ENCODE assay signal across 8 mouse cellular contexts in the genomic region with DNA sequence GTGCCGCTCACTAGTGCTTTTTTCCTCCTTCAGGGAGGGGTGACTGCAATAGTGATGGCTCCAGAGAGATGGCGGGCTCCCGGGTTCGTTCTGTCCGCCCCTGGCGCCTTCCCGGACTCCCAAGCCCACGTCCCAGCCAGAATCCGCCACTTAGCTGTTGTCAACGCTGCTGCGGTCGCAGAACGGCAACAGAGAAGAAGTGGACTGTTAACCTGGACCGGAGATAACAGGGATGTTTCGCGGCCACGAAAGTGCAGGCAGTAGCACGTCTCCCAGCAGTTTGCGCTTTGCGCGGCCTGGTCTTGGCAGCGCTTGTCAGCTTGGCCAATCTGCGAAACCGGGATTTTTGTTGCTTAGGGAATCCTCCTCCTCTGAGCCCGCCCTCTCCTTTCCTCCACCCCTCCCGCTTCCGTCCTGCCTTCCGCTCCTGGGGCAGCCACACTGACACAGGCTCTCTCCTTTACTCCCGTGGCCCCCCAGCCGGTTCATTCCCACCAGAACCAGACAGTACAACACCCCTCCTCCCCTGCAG. TPM values are rescaled to one million over a fixed set of nuclear protein-coding genes. Genes with fewer than 3 reads are reported as not detected.
DNase-seq lines count a peak whose midpoint lies in the region; ATAC-seq and TF ChIP-seq lines count a peak whose summit lies in the region.

A gene (minus strand): TSS at position 322 of the 532 bp plus-strand sequence.

- peak; percentile 98 for ATAC-seq in embryonic facial prominence, embryonic 14.5 days (ENCODE audit: low read depth)
- ATAC-seq in limb, embryonic 12.5 days (ENCODE audit: insufficient number of reproducible peaks, insufficient read depth, low FRiP score, low TSS enrichment, low read depth) = peak; percentile 93
- peak; percentile 97 for ATAC-seq in midbrain, embryonic 13.5 days
- ATAC-seq in stomach, embryonic 16.5 days (ENCODE audit: insufficient read depth, low FRiP score) = peak; percentile 96

- peak within 1 kb of the TSS; percentile 87 for H3ac ChIP-seq in C2C12 (ENCODE audit: control insufficient read depth, insufficient read length, low read depth)

- no peaks in the 10 kb centered on the region for H3K9me3 ChIP-seq in embryonic facial prominence, embryonic 14.5 days (ENCODE audit: control insufficient read depth, low read length)
- no peaks in the 10 kb centered on the region for H3K9me3 ChIP-seq in limb, embryonic 12.5 days
- no peaks in the 10 kb centered on the region for H3K9me3 ChIP-seq in midbrain, embryonic 13.5 days
- no peaks in the 10 kb centered on the region for H3K9me3 ChIP-seq in stomach, embryonic 16.5 days (replicated peaks; ENCODE audit: control insufficient read depth, low read length)

- H3K4me3 ChIP-seq in C2C12 (ENCODE audit: insufficient read depth, poor library complexity, severe bottlenecking) = peak within 1 kb of the TSS; percentile 38
- H3K4me3 ChIP-seq in bone marrow, adult 2 months (replicated peaks; ENCODE audit: control insufficient read depth, low read depth, low read length) = peak within 1 kb of the TSS; percentile 66
- peak within 1 kb of the TSS; percentile 54 for H3K4me3 ChIP-seq in embryonic facial prominence, embryonic 14.5 days (ENCODE audit: low read depth, low read length)
- peak within 1 kb of the TSS; percentile 52 for H3K4me3 ChIP-seq in limb, embryonic 12.5 days (replicated peaks)
- H3K4me3 ChIP-seq in midbrain, embryonic 13.5 days (replicated peaks) = peak within 1 kb of the TSS; percentile 53
- peak within 1 kb of the TSS; percentile 57 for H3K4me3 ChIP-seq in stomach, embryonic 16.5 days (replicated peaks; ENCODE audit: low read length)

- H3K27ac ChIP-seq in bone marrow, adult 2 months (ENCODE audit: control insufficient read depth, insufficient read depth, low read depth, low read length, poor library complexity) = no peak within 1 kb of the TSS; the same call in 1 of the 2 replicates
- peak within 1 kb of the TSS; percentile 96 for H3K27ac ChIP-seq in embryonic facial prominence, embryonic 14.5 days (replicated peaks; ENCODE audit: low read depth, low read length)
- peak within 1 kb of the TSS; percentile 94 for H3K27ac ChIP-seq in limb, embryonic 12.5 days
- H3K27ac ChIP-seq in midbrain, embryonic 13.5 days = peak within 1 kb of the TSS; percentile 89
- H3K27ac ChIP-seq in stomach, embryonic 16.5 days (ENCODE audit: low read length) = peak within 1 kb of the TSS; percentile 93

- H3K4me2 ChIP-seq in embryonic facial prominence, embryonic 14.5 days (ENCODE audit: low read depth, low read length) = peak within 1 kb of the TSS; percentile 60
- peak within 1 kb of the TSS; percentile 57 for H3K4me2 ChIP-seq in limb, embryonic 12.5 days
- peak within 1 kb of the TSS; percentile 65 for H3K4me2 ChIP-seq in midbrain, embryonic 13.5 days (replicated peaks)
- peak within 1 kb of the TSS; percentile 55 for H3K4me2 ChIP-seq in stomach, embryonic 16.5 days (ENCODE audit: low read depth, low read length)

- peak within 1 kb of the TSS; percentile 66 for H3K9ac ChIP-seq in embryonic facial prominence, embryonic 14.5 days (ENCODE audit: low read depth, low read length)
- H3K9ac ChIP-seq in limb, embryonic 12.5 days (replicated peaks) = peak within 1 kb of the TSS; percentile 59
- peak within 1 kb of the TSS; percentile 67 for H3K9ac ChIP-seq in midbrain, embryonic 13.5 days (replicated peaks)
- H3K9ac ChIP-seq in stomach, embryonic 16.5 days (ENCODE audit: low read length) = peak within 1 kb of the TSS; percentile 77

- 11% methylated on average over 30 of the region's 30 CpGs for WGBS in bone marrow, adult 2 months
- WGBS in embryonic facial prominence, embryonic 14.5 days = 26% methylated on average over 26 of the region's 30 CpGs
- WGBS in limb, embryonic 12.5 days = 13% methylated on average over 30 of the region's 30 CpGs
- 18% methylated on average over 30 of the region's 30 CpGs for WGBS in midbrain, embryonic 13.5 days
- 19% methylated on average over 30 of the region's 30 CpGs for WGBS in stomach, embryonic 16.5 days

- TF ChIP-seq CTCF in C2C12 (IDR thresholded peaks at IDR 0.05; ENCODE audit: control insufficient read depth, insufficient read depth, insufficient read length) = no peak
- no peak for TF ChIP-seq CTCF in bone marrow, adult 2 months (IDR thresholded peaks at IDR 0.05; ENCODE audit: control insufficient read depth, insufficient read depth, low read length)

- peak; percentile 41; the same call in 1 of the 2 replicates for TF ChIP-seq POLR2A in bone marrow, adult 2 months (IDR thresholded peaks at IDR 0.05; ENCODE audit: borderline replicate concordance, control insufficient read depth, low read depth, low read length)

- peak; percentile 94 for DNase-seq in embryonic facial prominence, embryonic 14.5 days (ENCODE audit: low spot score)
- peak; percentile 76 to 79 for DNase-seq in heart, adult 9 months (ENCODE audit: low spot score in 2 of 2)
- DNase-seq in kidney, adult 8-10 months = peak; percentile 64 to 72

- no peaks in the 10 kb centered on the region for H3K27me3 ChIP-seq in C2C12 (ENCODE audit: control insufficient read depth, insufficient read depth, insufficient read length)
- no peaks in the 10 kb centered on the region; the same call in 1 of the 2 replicates for H3K27me3 ChIP-seq in embryonic facial prominence, embryonic 14.5 days (replicated peaks; ENCODE audit: control insufficient read depth, insufficient read depth, low read length)
- H3K27me3 ChIP-seq in limb, embryonic 12.5 days = peaks cover 14% of the 10 kb centered on the region
- H3K27me3 ChIP-seq in midbrain, embryonic 13.5 days = no peaks in the 10 kb centered on the region
- H3K27me3 ChIP-seq in stomach, embryonic 16.5 days (ENCODE audit: control insufficient read depth, insufficient read depth, low read length) = no peaks in the 10 kb centered on the region

- no peaks in the 10 kb centered on the region for H3K36me3 ChIP-seq in C2C12 (ENCODE audit: control insufficient read depth, insufficient read depth)
- H3K36me3 ChIP-seq in embryonic facial prominence, embryonic 14.5 days (ENCODE audit: control insufficient read depth, insufficient read depth, low read length) = no peaks in the 10 kb centered on the region
- H3K36me3 ChIP-seq in limb, embryonic 12.5 days = no peaks in the 10 kb centered on the region
- no peaks in the 10 kb centered on the region for H3K36me3 ChIP-seq in midbrain, embryonic 13.5 days
- H3K36me3 ChIP-seq in stomach, embryonic 16.5 days (ENCODE audit: control insufficient read depth, insufficient read depth, low read length) = no peaks in the 10 kb centered on the region

- H3K79me2 ChIP-seq in C2C12 (ENCODE audit: control insufficient read depth, insufficient read depth) = peaks cover 15% of the 10 kb centered on the region

- H3K4me1 ChIP-seq in bone marrow, adult 2 months (ENCODE audit: control insufficient read depth, insufficient read depth, low read length) = no peaks in the 10 kb centered on the region; the same call in 1 of the 2 replicates
- H3K4me1 ChIP-seq in embryonic facial prominence, embryonic 14.5 days (ENCODE audit: control insufficient read depth, insufficient read depth, low read length) = no peaks in the 10 kb centered on the region
- H3K4me1 ChIP-seq in limb, embryonic 12.5 days (replicated peaks) = no peaks in the 10 kb centered on the region
- H3K4me1 ChIP-seq in midbrain, embryonic 13.5 days (replicated peaks) = peaks cover 4% of the 10 kb centered on the region; the same call in 1 of the 2 replicates
- no peaks in the 10 kb centered on the region; the same call in 1 of the 2 replicates for H3K4me1 ChIP-seq in stomach, embryonic 16.5 days (ENCODE audit: control insufficient read depth, insufficient read depth, low read length)

- peaks cover 5% of the 10 kb centered on the region for H3K79me3 ChIP-seq in C2C12 (ENCODE audit: low read depth)

TF ChIP-seq in C2C12, 6 proteins besides CTCF, POLR2A, EP300 and RAD21:
- TF ChIP-seq FOSL1 (IDR thresholded peaks at IDR 0.05; ENCODE audit: insufficient read depth, low read length, poor library complexity, severe bottlenecking) (no peak), MAX (IDR thresholded peaks at IDR 0.05) (no peak), USF1 (IDR thresholded peaks at IDR 0.05; ENCODE audit: low read depth) (no peak), CEBPB (IDR thresholded peaks at IDR 0.05; ENCODE audit: low read depth) (no peak), MYOG (IDR thresholded peaks at IDR 0.05; ENCODE audit: control insufficient read depth, extremely low read depth, insufficient read length) (no peak), MYOD1 (IDR thresholded peaks at IDR 0.05; ENCODE audit: control insufficient read depth, insufficient read length, low read depth) (no peak)

RNA-seq across cellular contexts. Expression of the gene that starts here (rescaled TPM):
- 0.88 TPM for polyA plus RNA-seq in C2C12 (2012; fragmentation: generic; extraction: Trizol)
- not detected in 2 replicates for polyA plus RNA-seq in bone marrow, adult 2 months (2011; ENCODE audit: insufficient read depth, insufficient read length, low replicate concordance, missing spikeins)
- polyA plus RNA-seq in embryonic facial prominence, embryonic 14.5 days (2014; fragmentation: Nextera tagmentation; extraction: Ambion mirVana) = 12.9 and 13.7 TPM in 2 replicates
- 10.5 and 10.7 TPM in 2 replicates for polyA plus RNA-seq in limb, embryonic 12.5 days (2016; fragmentation: Nextera tagmentation; extraction: Ambion mirVana)
- 3.1 and 4.5 TPM in 2 replicates for polyA plus RNA-seq in midbrain, embryonic 13.5 days (2015; fragmentation: Nextera tagmentation; extraction: Ambion mirVana)
- polyA plus RNA-seq in stomach, embryonic 16.5 days (2015; fragmentation: Nextera tagmentation; extraction: Ambion mirVana) = 9.6 and 10.2 TPM in 2 replicates
